Mouse (Mus musculus): ENCODE measurements at regions not wholly inside any gene's neighbourhood (a gene's known extent, or its start where the extent isn't known, plus 50 kb on each side); places are given as distances from the start of the nearest gene placed in this dataset.

- 42% methylated on average over 6 of the region's 6 CpGs for WGBS (ENCODE audit: insufficient replicate concordance)
- H3K4me3 ChIP-seq (ENCODE audit: low read depth, low read length), result no peak overlapping the region
Measured at GRCm38 (mm10) chr11:114416168-114416567, 252.2 kb upstream of the Rpl38 start.

GRCm38 (mm10) chr11:114404401-114404800, 263.9 kb upstream of the Rpl38 start:
- no peak overlapping the region for H3K27ac ChIP-seq (ENCODE audit: low read length)
- H3K4me3 ChIP-seq (ENCODE audit: low read depth, low read length), result no peak overlapping the region
- H3K4me1 ChIP-seq (ENCODE audit: control insufficient read depth, low read depth, low read length), result no peaks in the 10 kb centered on the region
- H3K36me3 ChIP-seq (ENCODE audit: control insufficient read depth, insufficient read depth), result no peaks in the 10 kb centered on the region
- H3K4me2 ChIP-seq (ENCODE audit: low read depth, low read length), result no peak overlapping the region
- H3K9ac ChIP-seq (ENCODE audit: low read depth, low read length), result no peak overlapping the region
- ATAC-seq (ENCODE audit: low read depth), result no peak
- no peaks in the 10 kb centered on the region for H3K27me3 ChIP-seq (ENCODE audit: control insufficient read depth, insufficient read depth, low read depth, low read length)
- no peaks in the 10 kb centered on the region for H3K9me3 ChIP-seq (replicated peaks; ENCODE audit: control insufficient read depth, low read length)
- WGBS (ENCODE audit: insufficient replicate concordance), result 37% methylated on average over 4 of the region's 4 CpGs

More at GRCm38 (mm10) chr11:114416168-114416567, 252.2 kb upstream of the Rpl38 start:
- Histone ChIP-seq H3K27me3 (ENCODE audit: control insufficient read depth, insufficient read depth, low read depth, low read length) (no peaks in the 10 kb centered on the region), H3K9ac (ENCODE audit: low read depth, low read length) (no peak overlapping the region), H3K36me3 (ENCODE audit: control insufficient read depth, insufficient read depth) (no peaks in the 10 kb centered on the region), H3K27ac (ENCODE audit: low read length) (no peak overlapping the region), H3K9me3 (replicated peaks; ENCODE audit: control insufficient read depth, low read length) (no peaks in the 10 kb centered on the region), H3K4me2 (ENCODE audit: low read depth, low read length) (no peak overlapping the region), H3K4me1 (ENCODE audit: control insufficient read depth, low read depth, low read length) (no peaks in the 10 kb centered on the region)
- ATAC-seq (ENCODE audit: low read depth), result no peak

DNA sequence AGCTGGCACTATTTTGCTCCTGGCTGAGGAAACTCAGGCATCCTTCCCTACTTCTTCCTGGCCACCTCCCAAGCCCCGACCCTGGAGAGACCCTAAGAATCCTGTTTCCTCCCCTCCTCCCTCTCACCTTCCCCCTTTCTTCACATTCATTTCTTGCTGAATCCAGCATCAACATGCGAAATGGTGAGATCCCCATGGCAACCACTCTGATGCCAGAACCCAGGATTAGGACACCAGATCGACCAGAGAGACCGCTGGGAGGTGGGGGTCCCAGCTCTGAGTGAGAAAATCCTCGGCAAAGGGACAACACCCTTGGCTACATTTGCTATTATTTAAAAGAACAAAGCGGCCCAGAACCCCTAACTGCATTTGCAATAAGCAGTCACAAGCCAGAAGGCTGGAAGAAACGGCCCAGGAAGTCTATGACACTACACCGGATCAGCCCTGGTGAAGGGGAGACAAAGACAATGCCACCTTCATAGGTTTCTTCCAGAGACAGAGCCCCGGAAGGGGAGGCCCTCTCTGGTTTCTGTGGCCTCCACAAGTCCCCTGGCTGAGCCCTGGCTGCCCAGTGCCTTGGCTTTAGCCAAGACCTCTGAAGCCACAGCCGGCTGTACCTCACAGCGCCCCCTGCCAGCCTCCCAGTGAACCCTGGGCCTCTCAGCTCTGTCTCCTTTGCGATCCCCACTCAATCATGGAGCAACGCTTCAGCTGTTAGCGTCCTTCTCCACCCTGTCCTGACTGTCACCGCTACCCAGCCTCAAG, 265.6 kb upstream of the Rpl38 start:
- no peak overlapping the region for H3K4me3 ChIP-seq (ENCODE audit: low read depth, low read length)
- no peaks in the 10 kb centered on the region for H3K27me3 ChIP-seq (ENCODE audit: control insufficient read depth, insufficient read depth, low read depth, low read length)
- no peak overlapping the region for H3K9ac ChIP-seq (ENCODE audit: low read depth, low read length)
- H3K4me1 ChIP-seq (ENCODE audit: control insufficient read depth, low read depth, low read length), result no peaks in the 10 kb centered on the region
- H3K4me2 ChIP-seq (ENCODE audit: low read depth, low read length), result no peak overlapping the region
- WGBS (ENCODE audit: insufficient replicate concordance), result 45% methylated on average over 15 of the region's 15 CpGs
- H3K36me3 ChIP-seq (ENCODE audit: control insufficient read depth, insufficient read depth), result no peaks in the 10 kb centered on the region
- H3K9me3 ChIP-seq (replicated peaks; ENCODE audit: control insufficient read depth, low read length), result no peaks in the 10 kb centered on the region
- no peak overlapping the region for H3K27ac ChIP-seq (ENCODE audit: low read length)
- no peak for ATAC-seq (ENCODE audit: low read depth)

DNA sequence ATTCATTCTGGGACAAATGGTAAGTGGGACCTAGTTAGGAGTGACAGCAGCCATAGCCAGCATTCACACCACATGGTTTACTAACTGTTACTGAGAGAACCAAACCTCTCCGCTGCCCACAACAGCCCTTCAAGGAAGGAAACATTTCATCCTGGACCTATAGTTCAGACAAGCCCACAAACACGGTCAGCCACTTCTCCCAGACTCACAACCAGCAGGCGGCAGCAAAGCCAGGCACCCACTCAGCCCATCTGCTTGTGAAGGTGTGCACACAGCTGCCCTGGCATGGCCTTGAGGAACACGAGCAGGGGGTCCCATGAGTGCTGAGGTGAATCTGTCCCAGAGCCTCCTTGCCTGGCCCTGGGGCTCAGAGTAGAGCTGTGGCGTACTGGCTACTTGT, 267.6 kb upstream of the Rpl38 start:
- Histone ChIP-seq H3K36me3 (ENCODE audit: control insufficient read depth, insufficient read depth) (no peaks in the 10 kb centered on the region), H3K27me3 (ENCODE audit: control insufficient read depth, insufficient read depth, low read depth, low read length) (no peaks in the 10 kb centered on the region), H3K4me3 (ENCODE audit: low read depth, low read length) (no peak overlapping the region), H3K9ac (ENCODE audit: low read depth, low read length) (no peak overlapping the region), H3K27ac (ENCODE audit: low read length) (no peak overlapping the region), H3K4me2 (ENCODE audit: low read depth, low read length) (no peak overlapping the region), H3K4me1 (ENCODE audit: control insufficient read depth, low read depth, low read length) (no peaks in the 10 kb centered on the region), H3K9me3 (replicated peaks; ENCODE audit: control insufficient read depth, low read length) (no peaks in the 10 kb centered on the region)
- WGBS (ENCODE audit: insufficient replicate concordance), result 36% methylated on average over 5 of the region's 5 CpGs
- no peak for ATAC-seq (ENCODE audit: low read depth)

DNA sequence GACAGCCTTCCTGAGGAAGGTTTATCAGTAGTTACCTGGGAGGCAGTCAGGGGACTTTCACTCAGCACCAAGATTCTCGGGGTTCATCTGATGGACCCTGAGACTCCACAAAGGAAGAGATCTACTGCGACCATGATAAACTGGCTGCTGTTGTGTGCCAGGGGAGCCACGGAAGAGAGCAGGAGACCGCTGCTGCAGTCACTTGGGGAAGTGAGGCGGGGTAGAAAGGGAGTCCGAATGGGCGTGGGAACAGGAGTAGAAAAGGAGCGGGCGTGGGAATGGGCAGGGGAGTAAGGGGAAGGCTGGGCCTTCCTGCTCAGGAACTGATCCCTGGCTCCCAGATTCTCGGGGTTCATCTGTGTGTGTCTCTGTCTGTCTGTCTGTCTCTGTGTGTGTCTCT, 276.2 kb upstream of the Rpl38 start:
- Histone ChIP-seq H3K9ac (ENCODE audit: low read depth, low read length) (no peak overlapping the region), H3K36me3 (ENCODE audit: control insufficient read depth, insufficient read depth) (no peaks in the 10 kb centered on the region), H3K9me3 (replicated peaks; ENCODE audit: control insufficient read depth, low read length) (no peaks in the 10 kb centered on the region), H3K4me3 (ENCODE audit: low read depth, low read length) (no peak overlapping the region), H3K27ac (ENCODE audit: low read length) (no peak overlapping the region), H3K4me2 (ENCODE audit: low read depth, low read length) (no peak overlapping the region), H3K4me1 (ENCODE audit: control insufficient read depth, low read depth, low read length) (no peaks in the 10 kb centered on the region), H3K27me3 (ENCODE audit: control insufficient read depth, insufficient read depth, low read depth, low read length) (no peaks in the 10 kb centered on the region)
- no peak for ATAC-seq (ENCODE audit: low read depth)
- 11% methylated on average over 10 of the region's 10 CpGs for WGBS (ENCODE audit: insufficient replicate concordance)

GRCm38 (mm10) chr11:114391553-114391952, 276.8 kb upstream of the Rpl38 start:
- Histone ChIP-seq H3K4me2 (ENCODE audit: low read depth, low read length) (no peak overlapping the region), H3K27me3 (ENCODE audit: control insufficient read depth, insufficient read depth, low read depth, low read length) (no peaks in the 10 kb centered on the region), H3K36me3 (ENCODE audit: control insufficient read depth, insufficient read depth) (no peaks in the 10 kb centered on the region), H3K27ac (ENCODE audit: low read length) (no peak overlapping the region), H3K4me1 (ENCODE audit: control insufficient read depth, low read depth, low read length) (no peaks in the 10 kb centered on the region), H3K9ac (ENCODE audit: low read depth, low read length) (no peak overlapping the region), H3K9me3 (replicated peaks; ENCODE audit: control insufficient read depth, low read length) (no peaks in the 10 kb centered on the region), H3K4me3 (ENCODE audit: low read depth, low read length) (no peak overlapping the region)
- WGBS (ENCODE audit: insufficient replicate concordance), result 14% methylated on average over 6 of the region's 6 CpGs
- no peak for ATAC-seq (ENCODE audit: low read depth)

GRCm38 (mm10) chr11:114387091-114387490, 281.2 kb upstream of the Rpl38 start:
- no peaks in the 10 kb centered on the region for H3K4me1 ChIP-seq (ENCODE audit: control insufficient read depth, low read depth, low read length)
- H3K9ac ChIP-seq (ENCODE audit: low read depth, low read length), result no peak overlapping the region
- no peak for ATAC-seq (ENCODE audit: low read depth)
- no peaks in the 10 kb centered on the region for H3K36me3 ChIP-seq (ENCODE audit: control insufficient read depth, insufficient read depth)
- no peak overlapping the region for H3K4me2 ChIP-seq (ENCODE audit: low read depth, low read length)
- H3K4me3 ChIP-seq (ENCODE audit: low read depth, low read length), result no peak overlapping the region
- 39% methylated on average over 2 of the region's 2 CpGs for whole genome bisulfite sequencing (ENCODE audit: insufficient replicate concordance)
- H3K9me3 ChIP-seq (replicated peaks; ENCODE audit: control insufficient read depth, low read length), result no peaks in the 10 kb centered on the region
- no peaks in the 10 kb centered on the region for H3K27me3 ChIP-seq (ENCODE audit: control insufficient read depth, insufficient read depth, low read depth, low read length)
- no peak overlapping the region for H3K27ac ChIP-seq (ENCODE audit: low read length)

DNA sequence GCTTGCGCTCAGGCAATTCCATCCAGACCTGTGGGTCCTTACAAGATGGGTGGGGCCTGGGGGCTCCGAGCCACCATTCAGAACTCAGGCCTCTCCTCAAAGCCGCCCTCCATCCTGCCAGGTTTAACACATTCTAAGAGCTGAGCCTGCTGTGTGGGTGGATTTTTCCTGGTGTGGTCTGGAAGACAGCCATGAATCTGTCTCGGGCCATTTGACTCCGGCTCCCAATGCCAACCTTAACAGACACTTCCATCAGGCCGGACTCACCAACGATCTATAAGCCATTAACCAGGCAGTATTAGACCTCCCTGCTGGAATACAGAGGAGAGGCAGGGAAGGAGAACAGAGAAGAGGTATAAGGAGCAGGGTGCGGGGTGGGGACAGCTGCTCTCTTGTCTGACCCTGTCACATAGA, 288.9 kb upstream of the Rpl38 start:
- Histone ChIP-seq H3K36me3 (ENCODE audit: control insufficient read depth, insufficient read depth) (no peaks in the 10 kb centered on the region), H3K4me3 (ENCODE audit: low read depth, low read length) (no peak overlapping the region), H3K9ac (ENCODE audit: low read depth, low read length) (no peak overlapping the region), H3K4me2 (ENCODE audit: low read depth, low read length) (no peak overlapping the region), H3K27me3 (ENCODE audit: control insufficient read depth, insufficient read depth, low read depth, low read length) (no peaks in the 10 kb centered on the region), H3K9me3 (replicated peaks; ENCODE audit: control insufficient read depth, low read length) (no peaks in the 10 kb centered on the region), H3K27ac (ENCODE audit: low read length) (no peak overlapping the region), H3K4me1 (ENCODE audit: control insufficient read depth, low read depth, low read length) (no peaks in the 10 kb centered on the region)
- WGBS (ENCODE audit: insufficient replicate concordance), result 60% methylated on average over 8 of the region's 8 CpGs
- no peak for ATAC-seq (ENCODE audit: low read depth)

- Histone ChIP-seq H3K4me1 (ENCODE audit: control insufficient read depth, low read depth, low read length) (no peaks in the 10 kb centered on the region), H3K9ac (ENCODE audit: low read depth, low read length) (no peak overlapping the region), H3K27ac (ENCODE audit: low read length) (no peak overlapping the region), H3K4me3 (ENCODE audit: low read depth, low read length) (no peak overlapping the region), H3K27me3 (ENCODE audit: control insufficient read depth, insufficient read depth, low read depth, low read length) (no peaks in the 10 kb centered on the region), H3K4me2 (ENCODE audit: low read depth, low read length) (no peak overlapping the region), H3K36me3 (ENCODE audit: control insufficient read depth, insufficient read depth) (no peaks in the 10 kb centered on the region), H3K9me3 (replicated peaks; ENCODE audit: control insufficient read depth, low read length) (no peaks in the 10 kb centered on the region)
- no peak for ATAC-seq (ENCODE audit: low read depth)
- WGBS (ENCODE audit: insufficient replicate concordance), result 60% methylated on average over 14 of the region's 14 CpGs
Measured at GRCm38 (mm10) chr11:114375921-114376320, 292.4 kb upstream of the Rpl38 start.

Data from liver, embryonic 16.5 days (tissue).